Mouse (Mus musculus) c-Kit-negative CD71-positive TER-119-positive erythroid progenitor cells, embryonic 14.5 days (primary cell): Measurements from ENCODE around the gene Gm2a.
"Not testable (repeated sequence)": the region's sequence is repeated elsewhere in the genome, so short reads cannot be mapped to it uniquely, and the experiment has no call there.

ENCODE experiments used
- DNase-seq: peaks from one replicate; pipeline ENCODE4 v3.0.0-alpha.2; 2013; ENCODE audit warnings: low read depth, low spot score

Gene Gm2a

GRCm38 (mm10) chr11:55097463-55098188 is at the start of gene Gm2a:
Gm2a (plus strand) TSS chr11:55098115.
- peak; percentile 68 for DNase-seq

DNA sequence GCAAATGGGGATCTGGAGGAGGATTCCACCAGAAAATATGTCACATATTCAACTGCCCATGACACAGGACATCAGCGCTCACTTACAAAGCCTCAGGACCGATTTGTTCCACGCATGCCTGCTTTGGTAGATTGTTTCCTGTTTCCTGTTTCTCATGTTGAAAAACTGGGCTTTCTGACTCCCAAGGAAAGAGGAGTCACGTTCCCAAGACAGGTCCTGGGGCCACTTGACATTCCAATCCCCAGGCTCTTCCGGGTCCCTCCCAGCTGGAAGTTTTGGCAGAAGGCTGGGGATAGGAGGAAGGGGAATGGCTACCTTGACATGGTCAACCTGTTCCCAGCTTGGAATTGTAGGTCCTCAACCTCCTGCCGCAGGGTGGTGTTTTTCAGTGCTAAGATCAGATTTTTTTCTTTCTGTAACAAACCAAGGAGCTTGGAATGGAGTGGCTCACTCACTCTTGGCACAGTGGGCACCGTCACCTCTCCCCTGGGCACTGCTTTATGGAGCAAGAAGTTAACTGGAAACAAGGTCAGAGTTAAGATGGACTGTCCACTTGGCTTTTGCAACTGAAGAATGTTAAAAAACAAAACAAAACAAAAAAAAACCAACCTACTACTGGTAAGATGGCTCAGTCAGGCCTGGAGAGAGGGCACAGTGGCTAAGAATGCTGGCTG is 46.9 kb upstream of the Gm2a start:
- DNase-seq = no peak

- no peak for DNase-seq
These were observed 40.4 kb upstream of the Gm2a start for GRCm38 (mm10) chr11:55057511-55057910.

- DNase-seq = no peak
These were observed 37.1 kb upstream of the Gm2a start for GRCm38 (mm10) chr11:55060802-55061201.

GRCm38 (mm10) chr11:55062856-55063255 is 35.1 kb upstream of the Gm2a start:
- DNase-seq = no peak

- no peak for DNase-seq
These were observed 31.0 kb upstream of the Gm2a start for GRCm38 (mm10) chr11:55066921-55067320.

DNA sequence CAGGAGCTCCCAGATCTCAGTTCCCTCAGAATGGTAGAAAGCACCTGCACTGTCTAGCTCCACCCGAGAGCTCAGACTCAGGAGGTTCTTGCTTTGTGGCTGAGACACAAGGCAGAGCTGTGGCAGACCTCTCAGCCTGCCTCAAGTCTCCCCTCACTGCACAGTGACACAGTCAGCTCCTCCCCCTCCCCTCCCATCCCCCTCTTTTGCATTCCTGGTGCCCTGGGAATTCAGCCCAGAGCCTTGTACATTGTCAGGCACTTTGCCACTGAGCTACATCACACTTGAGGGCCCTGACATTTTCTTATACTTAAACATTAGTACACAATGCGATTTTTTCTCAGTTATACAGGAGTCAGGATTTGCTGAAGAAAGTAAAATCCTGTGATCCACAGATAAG is 28.9 kb upstream of the Gm2a start:
- DNase-seq = no peak

- DNase-seq = no peak
These were observed 26.6 kb upstream of the Gm2a start for GRCm38 (mm10) chr11:55071344-55071743.

DNA sequence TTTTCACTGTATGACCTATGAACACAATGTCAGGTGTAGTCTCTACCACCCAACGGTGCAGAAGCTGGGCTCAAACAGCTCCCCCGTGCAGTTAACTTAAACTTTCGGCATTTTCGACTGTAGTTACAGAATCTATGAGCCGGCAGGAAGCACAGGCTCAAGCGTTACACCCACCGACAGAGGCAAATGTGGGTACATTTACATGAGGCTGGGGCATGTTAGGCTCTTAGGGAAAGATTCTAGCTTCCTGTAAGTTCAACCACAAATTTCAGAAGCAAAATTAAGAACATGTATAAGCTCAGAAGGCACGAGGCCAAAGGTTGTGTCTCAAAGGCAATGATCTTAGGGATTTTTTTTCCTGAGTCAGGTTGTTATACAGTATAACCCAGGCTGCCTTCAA is 25.4 kb upstream of the Gm2a start:
- no peak for DNase-seq

- no peak for DNase-seq
These were observed 24.7 kb upstream of the Gm2a start for GRCm38 (mm10) chr11:55073191-55073590.

GRCm38 (mm10) chr11:55075602-55076001 is 22.3 kb upstream of the Gm2a start:
- no peak for DNase-seq

DNA sequence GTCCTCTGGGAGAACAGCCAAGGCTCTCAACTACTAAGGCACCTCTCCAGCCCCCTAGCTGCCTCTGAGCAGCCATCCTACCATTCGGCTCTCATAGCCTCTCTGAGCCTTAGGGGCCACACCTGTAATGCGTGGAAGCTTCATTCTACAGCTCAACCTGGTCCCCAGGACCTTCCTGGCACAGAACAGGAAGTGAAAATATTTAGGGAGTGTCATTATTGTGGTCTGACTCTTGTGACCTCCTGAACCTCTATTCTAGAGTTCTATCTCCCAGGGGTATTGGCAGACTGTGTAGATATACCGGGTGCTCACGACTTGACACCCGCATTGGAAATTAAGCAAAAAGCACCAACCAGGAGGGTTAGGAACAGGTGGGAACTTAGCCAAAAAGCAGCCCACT is 21.7 kb upstream of the Gm2a start:
- no peak for DNase-seq

GRCm38 (mm10) chr11:55077331-55078231 is 20.3 kb upstream of the Gm2a start, which contains the start of gene Ccdc69:
Ccdc69 (minus strand) TSS chr11:55078131.
- DNase-seq = no peak

GRCm38 (mm10) chr11:55078502-55078901 is 19.4 kb upstream of the Gm2a start:
- no peak for DNase-seq

- no peak for DNase-seq
These were observed 18.7 kb upstream of the Gm2a start for GRCm38 (mm10) chr11:55079180-55079579.

GRCm38 (mm10) chr11:55081206-55081605 is 16.7 kb upstream of the Gm2a start:
- DNase-seq = no peak

- DNase-seq = no peak
These were observed 13.3 kb upstream of the Gm2a start for GRCm38 (mm10) chr11:55084629-55085028.

GRCm38 (mm10) chr11:55085396-55085795 is 12.5 kb upstream of the Gm2a start:
- DNase-seq = no peak

DNA sequence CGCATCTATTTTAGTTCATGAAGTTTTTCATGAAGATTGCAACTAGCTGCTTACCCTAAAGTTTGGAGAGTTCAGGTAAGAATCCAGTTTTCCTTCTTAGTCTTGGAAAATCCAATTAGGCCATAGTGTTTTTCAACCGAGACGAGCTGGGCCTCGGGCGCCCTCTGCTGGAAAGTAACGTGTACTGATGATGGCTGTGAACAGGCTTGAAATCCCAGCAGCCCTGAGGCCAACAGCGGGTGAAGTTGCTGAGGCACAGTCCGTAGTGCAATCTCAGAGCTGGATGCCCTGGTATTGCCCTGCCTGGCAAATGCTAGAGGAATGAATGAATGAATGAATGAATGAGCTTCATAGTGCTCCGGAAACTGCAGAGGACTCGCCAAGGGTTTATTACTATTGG is 10.9 kb upstream of the Gm2a start:
- peak; percentile 24 for DNase-seq

- DNase-seq = no peak
These were observed 8.0 kb upstream of the Gm2a start for GRCm38 (mm10) chr11:55089892-55090291.

GRCm38 (mm10) chr11:55093096-55093495 is 4.8 kb upstream of the Gm2a start:
- no peak for DNase-seq

- not testable (repeated sequence) for DNase-seq
These were observed 1.6 kb upstream of the Gm2a start for GRCm38 (mm10) chr11:55096296-55096695.
